Mouse (Mus musculus): ENCODE data around the gene Nxpe5. TPM values are rescaled to one million over a fixed set of nuclear protein-coding genes. Genes with fewer than 3 reads are reported as not detected.
"Not testable (repeated sequence)": the region's sequence is repeated elsewhere in the genome, so short reads cannot be mapped to it uniquely, and the experiment has no call there.

Gene Nxpe5
- polyA plus RNA-seq, 1 experiment: not detected

GRCm38 (mm10) chr5:138207873-138208272 lies 17.8 kb upstream of the Nxpe5 start:
- Histone ChIP-seq H3K4me3 (no peak overlapping the region), H3K36me3 (ENCODE audit: control insufficient read depth, insufficient read depth) (no peaks in the 10 kb centered on the region), H3K27me3 (ENCODE audit: control insufficient read depth, insufficient read depth, insufficient read length) (no peaks in the 10 kb centered on the region), H3K4me2 (ENCODE audit: low read depth) (no peak overlapping the region), H3ac (ENCODE audit: control insufficient read depth, insufficient read length) (no peak overlapping the region), H3K79me2 (ENCODE audit: control insufficient read depth, insufficient read depth) (no peaks in the 10 kb centered on the region)
- TF ChIP-seq POLR2A (IDR thresholded peaks at IDR 0.05; ENCODE audit: insufficient read length, low read depth) (no peak), TCF3 (IDR thresholded peaks at IDR 0.05; ENCODE audit: insufficient read length, low read depth) (no peak), E2F4 (IDR thresholded peaks at IDR 0.05; ENCODE audit: insufficient read depth) (no peak), MYOG (IDR thresholded peaks at IDR 0.05; ENCODE audit: control insufficient read depth in 1 of 3, insufficient read depth in 1 of 3, insufficient read length in 2 of 3, low read depth in 2 of 3) (no peak), REST (IDR thresholded peaks at IDR 0.05; ENCODE audit: insufficient read depth, insufficient read length) (no peak), TCF12 (IDR thresholded peaks at IDR 0.05; ENCODE audit: insufficient read depth, poor library complexity, severe bottlenecking) (no peak), POLR2AphosphoS2 (IDR thresholded peaks at IDR 0.05; ENCODE audit: insufficient read length, low read depth) (no peak), MYOD1 (IDR thresholded peaks at IDR 0.05; ENCODE audit: control insufficient read depth in 1 of 3, insufficient read length in 2 of 3, low read depth in 2 of 3) (no peak), SRF (IDR thresholded peaks at IDR 0.05; ENCODE audit: control insufficient read depth, insufficient read length, low read depth) (no peak), CEBPB (IDR thresholded peaks at IDR 0.05; ENCODE audit: insufficient read depth, poor library complexity, severe bottlenecking) (no peak), USF1 (IDR thresholded peaks at IDR 0.05; ENCODE audit: low read depth) (no peak)

- not testable (repeated sequence) for H3K4me2 ChIP-seq (ENCODE audit: low read depth); H3K79me2 ChIP-seq (ENCODE audit: control insufficient read depth, insufficient read depth); H3K4me3 ChIP-seq; H3K36me3 ChIP-seq (ENCODE audit: control insufficient read depth, insufficient read depth); H3ac ChIP-seq (ENCODE audit: control insufficient read depth, insufficient read length); H3K27me3 ChIP-seq (ENCODE audit: control insufficient read depth, insufficient read depth, insufficient read length)
These were observed 9.1 kb upstream of the Nxpe5 start for GRCm38 (mm10) chr5:138216632-138217031.

- Histone ChIP-seq H3K27me3 (ENCODE audit: control insufficient read depth, insufficient read depth, insufficient read length) (no peaks in the 10 kb centered on the region), H3K4me2 (ENCODE audit: low read depth) (no peak overlapping the region), H3K4me3 (no peak overlapping the region), H3K36me3 (ENCODE audit: control insufficient read depth, insufficient read depth) (no peaks in the 10 kb centered on the region), H3ac (ENCODE audit: control insufficient read depth, insufficient read length) (no peak overlapping the region), H3K79me2 (ENCODE audit: control insufficient read depth, insufficient read depth) (no peaks in the 10 kb centered on the region)
- no peak for TF ChIP-seq USF1 (IDR thresholded peaks at IDR 0.05; ENCODE audit: low read depth)
These were observed 5.8 kb upstream of the Nxpe5 start for GRCm38 (mm10) chr5:138219864-138220263.

GRCm38 (mm10) chr5:138222111-138222510 lies 3.6 kb upstream of the Nxpe5 start:
- Histone ChIP-seq H3K4me2 (ENCODE audit: low read depth) (no peak overlapping the region), H3K27me3 (ENCODE audit: control insufficient read depth, insufficient read depth, insufficient read length) (no peaks in the 10 kb centered on the region), H3ac (ENCODE audit: control insufficient read depth, insufficient read length) (no peak overlapping the region), H3K79me2 (ENCODE audit: control insufficient read depth, insufficient read depth) (no peaks in the 10 kb centered on the region), H3K4me3 (no peak overlapping the region), H3K36me3 (ENCODE audit: control insufficient read depth, insufficient read depth) (no peaks in the 10 kb centered on the region)
- TF ChIP-seq POLR2AphosphoS2 (IDR thresholded peaks at IDR 0.05; ENCODE audit: insufficient read length, low read depth) (no peak), TCF12 (IDR thresholded peaks at IDR 0.05; ENCODE audit: insufficient read depth, poor library complexity, severe bottlenecking) (no peak), USF1 (IDR thresholded peaks at IDR 0.05; ENCODE audit: low read depth) (no peak), SRF (IDR thresholded peaks at IDR 0.05; ENCODE audit: control insufficient read depth, insufficient read length, low read depth) (no peak), POLR2A (IDR thresholded peaks at IDR 0.05; ENCODE audit: insufficient read length, low read depth) (no peak), E2F4 (IDR thresholded peaks at IDR 0.05; ENCODE audit: insufficient read depth) (no peak), MAX (IDR thresholded peaks at IDR 0.05; ENCODE audit: low read depth) (no peak), REST (IDR thresholded peaks at IDR 0.05; ENCODE audit: insufficient read depth, insufficient read length) (no peak), MYOG (IDR thresholded peaks at IDR 0.05; ENCODE audit: control insufficient read depth in 1 of 3, insufficient read depth in 1 of 3, insufficient read length in 2 of 3, low read depth in 2 of 3) (no peak), CEBPB (IDR thresholded peaks at IDR 0.05; ENCODE audit: insufficient read depth, poor library complexity, severe bottlenecking) (no peak), MYOD1 (IDR thresholded peaks at IDR 0.05; ENCODE audit: control insufficient read depth in 1 of 3, insufficient read length in 2 of 3, low read depth in 2 of 3) (no peak), TCF3 (IDR thresholded peaks at IDR 0.05; ENCODE audit: insufficient read length, low read depth) (no peak)

- Histone ChIP-seq H3K79me2 (ENCODE audit: control insufficient read depth, insufficient read depth) (no peaks in the 10 kb centered on the region), H3K4me3 (no peak overlapping the region), H3K4me2 (ENCODE audit: low read depth) (no peak overlapping the region), H3K27me3 (ENCODE audit: control insufficient read depth, insufficient read depth, insufficient read length) (no peaks in the 10 kb centered on the region), H3ac (ENCODE audit: control insufficient read depth, insufficient read length) (no peak overlapping the region), H3K36me3 (ENCODE audit: control insufficient read depth, insufficient read depth) (no peaks in the 10 kb centered on the region)
- TF ChIP-seq REST (IDR thresholded peaks at IDR 0.05; ENCODE audit: insufficient read depth, insufficient read length): no peak
- TF ChIP-seq POLR2A (IDR thresholded peaks at IDR 0.05; ENCODE audit: insufficient read length, low read depth): no peak
- TF ChIP-seq MAX (IDR thresholded peaks at IDR 0.05; ENCODE audit: low read depth): no peak
- no peak for TF ChIP-seq TCF12 (IDR thresholded peaks at IDR 0.05; ENCODE audit: insufficient read depth, poor library complexity, severe bottlenecking)
These were observed 2.4 kb upstream of the Nxpe5 start for GRCm38 (mm10) chr5:138223287-138223686.

- no peaks in the 10 kb centered on the region for H3K27me3 ChIP-seq (ENCODE audit: control insufficient read depth, insufficient read depth, insufficient read length)
- H3K79me2 ChIP-seq (ENCODE audit: control insufficient read depth, insufficient read depth): no peaks in the 10 kb centered on the region
- no peak for TF ChIP-seq REST (IDR thresholded peaks at IDR 0.05; ENCODE audit: insufficient read depth, insufficient read length)
- no peaks in the 10 kb centered on the region for H3K36me3 ChIP-seq (ENCODE audit: control insufficient read depth, insufficient read depth)
- H3K4me2 ChIP-seq (ENCODE audit: low read depth): no peak overlapping the region
- no peak overlapping the region for H3ac ChIP-seq (ENCODE audit: control insufficient read depth, insufficient read length)
- no peak overlapping the region for H3K4me3 ChIP-seq
These were observed 793 bp downstream of the Nxpe5 start for GRCm38 (mm10) chr5:138226491-138226890.
